Mouse (Mus musculus) spleen, adult 2 months (tissue): ENCODE results near the gene Osgin1. TPM values are rescaled to one million over a fixed set of nuclear protein-coding genes. Genes with fewer than 3 reads are reported as not detected.

Experiments used
- DNase-seq, 2 experiments: peaks; one replicate each; pipeline versions ENCODE4 v3.0.0 to v3.0.0-alpha.2; 2012 to 2021; ENCODE audit warnings: low spot score in 2 of 2, low read depth in 1 of 2
- H3K27ac ChIP-seq: fragments of 200-500 bp; 2 replicates; pipeline ENCODE4 v1.5.1; 2012; ENCODE audit warnings: low read length, inconsistent platforms; ENCODE audit not compliant: insufficient read depth
- H3K27me3 ChIP-seq: fragments of 200-500 bp; 2 replicates; pipeline ENCODE4 v1.6.1; 2012; ENCODE audit warnings: mild to moderate bottlenecking, moderate library complexity, low read length, inconsistent platforms; ENCODE audit not compliant: control insufficient read depth, insufficient read depth
- H3K36me3 ChIP-seq: fragments of 200-500 bp; 2 replicates; pipeline ENCODE4 v1.6.1; 2012; ENCODE audit warnings: mild to moderate bottlenecking, low read length, inconsistent platforms; ENCODE audit not compliant: control insufficient read depth, insufficient read depth
- H3K4me1 ChIP-seq: fragments of 200-500 bp; 2 replicates; pipeline ENCODE4 v1.6.1; 2011; ENCODE audit warnings: inconsistent platforms; ENCODE audit not compliant: control insufficient read depth, insufficient read depth, insufficient read length
- H3K4me3 ChIP-seq: fragments of 200-500 bp; 2 replicates; pipeline ENCODE4 v1.5.1; 2011; ENCODE audit warnings: mild to moderate bottlenecking, inconsistent platforms; ENCODE audit not compliant: insufficient read depth, insufficient read length; ENCODE audit errors: extremely low read depth
- CTCF ChIP-seq: fragments of 200-500 bp; IDR thresholded peaks from 2 replicates; pipeline ENCODE4 v1.5.1; 2011; ENCODE audit warnings: mild to moderate bottlenecking, inconsistent platforms; ENCODE audit not compliant: insufficient read depth, insufficient read length, insufficient replicate concordance; ENCODE audit errors: extremely low read depth
- POLR2A ChIP-seq: fragments of 200-500 bp; IDR thresholded peaks from 2 replicates; pipeline ENCODE4 v1.6.1; 2011; ENCODE audit warnings: low read depth, low read length, inconsistent platforms
- WGBS: fragments of 180-500 bp; shearing (Covaris S2); methylation state at CpG from one replicate; pipeline ENCODE4 v1.1.7; 2018; 5-methylcytosine and 5-hydroxymethylcytosine counted together
- polyA plus RNA-seq: library from polyadenylated mRNA; depleted of rRNA; stranded (reverse); fragments of >200 nt; gene quantifications from 2 replicates; pipeline ENCODE4 v1.2.3, GENCODE M21; 2012

The Osgin1 gene
- polyA plus RNA-seq, 1 experiment, result 15.6 TPM

DNA sequence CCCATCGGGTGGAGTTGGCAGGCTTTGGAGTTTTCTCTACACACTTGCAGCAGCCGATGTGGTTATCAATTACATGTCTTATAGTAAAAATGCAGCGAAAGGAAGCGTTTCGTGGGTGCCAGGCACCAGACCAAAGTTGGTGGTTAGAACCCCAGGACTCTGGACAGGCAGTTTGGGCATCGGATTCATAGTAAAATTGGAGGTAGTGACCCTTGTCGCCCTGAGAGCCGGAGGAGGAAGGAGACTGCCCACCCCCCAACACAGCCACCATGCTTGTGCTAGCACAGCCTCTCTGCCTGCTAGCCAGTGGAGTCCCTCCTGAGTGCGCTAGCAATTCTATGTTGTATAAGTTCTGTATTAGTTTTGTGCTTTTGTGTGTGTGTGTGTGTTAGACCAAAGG, 35.4 kb upstream of the Osgin1 start:
- TF ChIP-seq POLR2A, result no peak
- no peak for TF ChIP-seq CTCF
- H3K36me3 ChIP-seq, result peaks cover 3% of the 10 kb centered on the region; the same call in 1 of the 2 replicates
- WGBS, result 79% methylated on average over 9 of the region's 9 CpGs
- H3K4me3 ChIP-seq, result no peak overlapping the region
- no peak overlapping the region for H3K27ac ChIP-seq
- no peak for DNase-seq
- H3K27me3 ChIP-seq, result no peaks in the 10 kb centered on the region
- H3K4me1 ChIP-seq, result peaks cover 5% of the 10 kb centered on the region; the same call in 1 of the 2 replicates

- H3K27me3 ChIP-seq, result no peaks in the 10 kb centered on the region
Measured at GRCm38 (mm10) chr8:119399255-119399654, 34.7 kb upstream of the Osgin1 start.

DNA sequence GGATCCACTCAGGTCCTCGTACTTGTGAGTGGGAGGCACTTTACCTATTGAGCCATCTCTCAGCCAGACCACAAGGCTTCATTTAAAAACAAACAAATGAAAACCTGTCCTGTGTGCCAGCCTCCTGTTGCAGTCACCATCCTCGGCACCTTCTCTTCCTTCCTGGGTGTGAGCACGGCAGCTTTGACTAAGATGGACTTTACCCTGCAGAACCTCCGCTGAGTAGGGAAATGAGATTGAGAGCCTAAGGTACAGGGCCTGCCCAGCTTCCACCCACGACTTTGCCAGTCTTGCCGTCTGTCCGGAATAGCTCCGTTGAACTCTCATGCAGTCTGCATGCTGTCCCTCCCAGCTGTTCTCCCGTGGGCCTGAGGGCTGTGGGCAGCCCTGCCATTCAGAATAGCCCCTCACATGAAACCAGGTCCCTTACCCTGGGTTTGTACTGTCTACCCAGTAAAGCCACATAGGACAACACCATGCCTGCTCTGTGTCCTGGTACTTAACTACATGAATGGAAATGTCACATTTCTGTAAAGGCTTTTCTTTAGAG, 33.7 kb upstream of the Osgin1 start:
- Histone ChIP-seq H3K4me3 (no peak overlapping the region), H3K27ac (no peak overlapping the region), H3K4me1 (peaks cover 5% of the 10 kb centered on the region; the same call in 1 of the 2 replicates), H3K36me3 (peaks cover 7% of the 10 kb centered on the region), H3K27me3 (no peaks in the 10 kb centered on the region)
- WGBS, result 93% methylated on average over 9 of the region's 9 CpGs
- no peak for DNase-seq
- no peak for TF ChIP-seq CTCF
- no peak for TF ChIP-seq POLR2A

More at GRCm38 (mm10) chr8:119399255-119399654, 34.7 kb upstream of the Osgin1 start:
- Histone ChIP-seq H3K27ac (no peak overlapping the region), H3K36me3 (peaks cover 7% of the 10 kb centered on the region), H3K4me3 (no peak overlapping the region), H3K4me1 (peaks cover 5% of the 10 kb centered on the region; the same call in 1 of the 2 replicates)
- 90% methylated on average over 6 of the region's 6 CpGs for WGBS
- DNase-seq, result no peak
- TF ChIP-seq CTCF (no peak), POLR2A (no peak)

GRCm38 (mm10) chr8:119400904-119401303, 33.0 kb upstream of the Osgin1 start:
- Histone ChIP-seq H3K4me3 (no peak overlapping the region), H3K27me3 (no peaks in the 10 kb centered on the region), H3K27ac (no peak overlapping the region), H3K4me1 (no peaks in the 10 kb centered on the region), H3K36me3 (peaks cover 7% of the 10 kb centered on the region)
- WGBS, result 88% methylated on average over 3 of the region's 3 CpGs
- no peak for DNase-seq
- TF ChIP-seq POLR2A (no peak), CTCF (no peak)

DNA sequence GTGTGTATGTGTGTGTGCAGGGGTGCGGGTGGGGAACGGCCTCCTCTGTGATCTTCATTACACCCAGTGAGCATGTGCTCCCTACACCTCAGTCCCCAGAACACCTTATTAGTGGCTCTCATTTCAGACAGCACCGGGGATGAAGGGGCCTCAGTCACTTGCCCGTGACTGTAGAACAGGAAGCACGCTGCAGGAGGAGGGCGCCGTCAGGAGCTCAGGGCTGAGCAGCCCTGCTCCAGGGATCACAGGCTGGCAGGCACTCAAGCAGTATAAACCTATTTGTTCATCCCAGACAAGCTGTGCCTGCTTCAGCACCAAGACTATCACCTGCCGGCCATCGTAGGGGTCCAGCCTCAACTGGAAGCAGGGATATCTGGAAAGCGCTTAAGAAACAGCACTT, 30.0 kb upstream of the Osgin1 start:
- no peak for DNase-seq
- Histone ChIP-seq H3K27ac (no peak overlapping the region), H3K4me1 (no peaks in the 10 kb centered on the region), H3K27me3 (no peaks in the 10 kb centered on the region), H3K36me3 (peaks cover 17% of the 10 kb centered on the region), H3K4me3 (no peak overlapping the region)
- TF ChIP-seq POLR2A (no peak), CTCF (no peak)
- WGBS, result 61% methylated on average over 10 of the region's 10 CpGs

DNA sequence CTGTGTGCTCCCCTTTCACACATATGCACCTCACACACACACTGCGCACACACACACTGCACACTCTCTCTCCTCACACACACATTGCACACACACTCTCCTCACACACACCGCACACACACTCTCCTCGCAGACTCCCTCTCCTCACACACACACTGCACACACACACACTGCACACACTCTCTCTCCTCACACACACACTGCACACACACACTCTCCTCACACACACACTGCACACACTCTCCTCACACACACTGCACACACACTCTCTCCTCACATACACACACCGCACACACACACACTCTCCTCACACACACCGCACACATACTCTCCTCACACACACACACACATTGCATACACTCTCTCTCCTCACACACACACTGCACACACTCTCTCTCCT, 29.3 kb upstream of the Osgin1 start:
- Histone ChIP-seq H3K4me3 (no peak overlapping the region), H3K4me1 (no peaks in the 10 kb centered on the region), H3K36me3 (peaks cover 24% of the 10 kb centered on the region), H3K27ac (no peak overlapping the region), H3K27me3 (no peaks in the 10 kb centered on the region)
- WGBS, result 91% methylated on average over 5 of the region's 5 CpGs
- TF ChIP-seq CTCF, result no peak
- TF ChIP-seq POLR2A, result no peak
- no peak for DNase-seq

- H3K4me3 ChIP-seq, result no peak overlapping the region
- peaks cover 5% of the 10 kb centered on the region; the same call in 1 of the 2 replicates for H3K4me1 ChIP-seq
- DNase-seq, result no peak
- TF ChIP-seq CTCF (no peak), POLR2A (no peak)
- peaks cover 30% of the 10 kb centered on the region for H3K36me3 ChIP-seq
- no peak overlapping the region for H3K27ac ChIP-seq
- no peaks in the 10 kb centered on the region for H3K27me3 ChIP-seq
- WGBS, result 91% methylated on average over 8 of the region's 8 CpGs
Measured at GRCm38 (mm10) chr8:119408311-119408710, 25.6 kb upstream of the Osgin1 start.
